Mouse (Mus musculus) monocyte, adult 5-6 weeks (primary cell): ENCODE measurements at regions not wholly inside any gene's neighbourhood (a gene's known extent, or its start where the extent isn't known, plus 50 kb on each side); places are given as distances from the start of the nearest gene placed in this dataset.

Experiments
- ATAC-seq: fragments of 153-309, 156-312 bp; replicated peaks from 2 replicates; pipeline ENCODE4 v1.8.0; 2017; ENCODE audit warnings: mild to moderate bottlenecking; ENCODE audit not compliant: low TSS enrichment, insufficient number of reproducible peaks, severe bottlenecking, poor library complexity, low FRiP score

DNA sequence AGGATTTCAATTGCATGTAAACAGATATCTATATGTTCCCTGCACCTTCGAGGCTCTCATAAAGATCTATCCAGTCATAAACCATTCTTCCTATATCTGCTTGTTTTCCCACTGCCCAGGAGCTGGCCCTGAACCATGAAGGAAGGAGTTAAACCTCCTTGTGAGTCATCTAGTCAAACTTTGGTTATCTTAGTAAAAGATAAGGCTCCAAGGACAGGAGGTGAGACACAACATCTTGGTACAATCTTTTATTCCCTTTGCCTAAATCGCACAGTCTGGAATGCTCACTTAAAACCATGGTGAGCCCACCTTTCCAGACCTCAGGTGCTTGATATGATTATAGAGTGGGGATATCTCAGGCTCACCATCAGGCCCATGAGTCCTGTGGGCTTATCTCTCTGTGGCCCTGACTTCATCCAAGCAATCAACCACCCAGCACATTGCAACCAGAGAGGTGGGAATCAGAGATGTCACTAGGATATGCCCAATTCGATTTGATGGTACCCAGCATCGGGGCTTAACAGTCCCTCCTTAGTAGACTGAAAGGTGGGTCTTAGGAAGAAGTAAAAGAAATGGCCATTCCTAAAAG, 65.2 kb upstream of the Rreb1 start:
- no peak for ATAC-seq

DNA sequence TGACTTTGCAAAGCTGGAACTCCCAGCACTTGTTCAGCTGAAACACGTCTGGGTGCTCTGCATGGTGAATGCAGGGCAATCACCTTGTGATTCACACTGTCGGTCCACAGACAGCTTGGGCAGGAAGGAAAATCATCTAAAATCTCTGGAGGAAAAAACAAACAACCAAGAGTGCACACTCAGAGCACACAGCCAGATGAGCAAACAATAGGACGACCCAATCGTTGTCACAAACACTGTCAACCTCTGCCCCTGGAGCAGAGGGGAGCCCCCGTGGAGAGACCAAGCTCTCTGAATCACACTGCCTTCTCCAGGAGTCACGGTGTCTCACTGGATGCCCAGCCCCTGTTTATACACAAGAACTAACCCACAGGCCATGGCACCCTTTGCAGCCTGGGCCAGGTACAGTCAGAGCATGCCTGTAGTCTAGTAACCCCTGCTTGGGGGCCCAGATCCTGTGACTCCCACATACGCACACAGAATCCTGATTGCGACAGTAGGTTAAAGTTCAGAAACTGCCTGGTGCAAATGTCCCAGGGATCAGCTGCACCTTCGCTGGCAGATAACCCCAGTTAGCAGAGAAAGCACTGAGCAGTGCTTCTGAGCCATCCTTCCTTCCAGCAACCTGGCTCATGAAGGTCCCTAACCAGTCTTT, 63.0 kb upstream of the Rreb1 start:
- ATAC-seq = no peak

DNA sequence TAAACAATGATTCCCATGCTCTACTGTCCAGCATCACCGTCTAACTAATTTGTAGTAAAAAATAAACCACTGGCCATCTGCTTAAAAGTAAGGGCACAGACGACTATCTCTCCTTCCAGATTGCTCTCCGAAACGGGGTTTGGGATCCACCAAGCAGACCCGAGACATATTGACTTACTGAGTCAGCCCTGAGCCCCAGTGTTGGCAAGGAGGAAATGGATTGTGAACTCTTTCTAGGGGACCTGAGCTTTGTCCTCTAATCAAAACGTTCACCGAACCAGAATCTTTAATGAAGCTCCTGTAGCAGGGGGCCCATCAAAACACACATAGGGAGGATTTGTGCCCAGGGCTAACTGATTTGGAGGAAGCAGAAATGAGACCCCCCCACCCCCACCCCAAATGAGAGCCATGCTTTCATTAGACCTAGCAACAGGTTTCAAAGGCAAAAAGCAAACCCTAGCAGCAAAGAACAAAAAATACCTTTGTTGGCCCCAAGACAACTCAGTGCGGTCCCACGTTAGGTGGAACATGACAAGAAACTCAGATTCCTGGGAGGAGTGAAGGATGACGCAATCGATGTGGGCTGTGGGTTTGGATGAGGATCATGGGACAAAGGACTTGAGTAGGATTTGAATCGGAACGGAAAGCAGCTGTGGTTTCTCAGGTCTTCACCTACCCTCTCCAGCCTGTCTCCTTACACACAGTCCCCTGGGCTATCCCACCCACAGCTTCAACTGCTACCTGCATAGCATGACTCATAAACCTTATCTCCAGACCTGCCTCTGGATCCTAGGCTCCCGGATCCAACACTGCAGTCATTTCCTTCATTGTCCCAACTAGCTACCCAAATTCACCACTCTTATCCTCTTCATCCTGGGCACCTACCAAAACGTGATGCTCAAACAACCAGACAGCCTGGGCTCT, 62.2 kb upstream of the Rreb1 start:
- no peak for ATAC-seq

DNA sequence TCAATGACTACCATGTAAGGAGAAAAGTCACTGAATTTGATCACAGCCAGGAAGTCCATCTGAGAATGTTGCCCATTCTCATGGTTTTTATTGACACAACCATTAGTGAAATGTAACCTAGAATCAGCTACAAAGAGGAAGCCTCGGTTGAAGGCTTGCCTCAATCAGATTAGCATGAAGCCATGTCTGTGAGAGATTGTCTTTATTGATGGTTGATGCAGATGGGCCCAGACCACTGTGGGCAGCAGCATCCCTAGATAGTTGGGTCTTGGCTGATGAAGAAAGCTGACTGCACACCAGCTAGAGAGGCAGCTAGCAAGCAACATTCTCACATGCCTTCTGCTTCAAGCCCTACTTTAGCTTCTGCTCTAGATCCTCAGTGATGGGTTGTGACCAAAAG, 60.4 kb upstream of the Rreb1 start:
- ATAC-seq = no peak; the same call in 1 of the 2 replicates

DNA sequence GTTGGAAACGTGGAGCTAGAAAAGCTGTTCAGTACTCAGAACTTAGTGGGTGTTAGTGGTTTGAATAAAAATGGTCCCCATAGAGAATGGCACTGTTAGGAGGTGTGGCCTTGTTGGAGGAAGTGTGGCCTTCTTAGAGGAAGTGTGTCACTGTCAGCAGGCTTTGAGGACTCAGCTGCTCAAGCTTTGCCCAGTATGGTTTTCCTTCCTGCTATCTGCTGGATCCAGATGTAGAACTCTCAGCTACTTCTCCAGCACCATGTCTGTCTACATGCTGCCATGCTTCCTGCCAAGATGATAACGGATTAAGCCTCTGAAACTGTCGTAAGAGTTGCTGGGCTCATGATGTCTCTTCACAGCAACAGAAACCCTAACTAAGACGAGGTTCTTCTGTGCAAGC, 59.8 kb upstream of the Rreb1 start:
- ATAC-seq = 0 out of 2 replicates have a peak, but pooled peaks have one; percentile 44
